Mouse (Mus musculus) limb, embryonic 11.5 days (tissue): ENCODE data around the gene Rapgef4. TPM values are rescaled to one million over a fixed set of nuclear protein-coding genes. Genes with fewer than 3 reads are reported as not detected.
A peak's percentile ranks its signal among the peaks of the same experiment; 100 is the strongest.

Source experiments
- ATAC-seq: fragments of 200-750 bp; cut with Nextera tagmentation; 2 replicates; pipeline ENCODE4 v1.8.0; 2017; ENCODE audit warnings: low read depth; ENCODE audit not compliant: insufficient number of reproducible peaks, low FRiP score, low TSS enrichment
- DNase-seq: peaks from one replicate; pipeline ENCODE4 v3.0.0-alpha.2; 2015; ENCODE audit warnings: low spot score
- H3K27ac ChIP-seq: fragments of 300-500 bp; sonication (generic); replicated peaks from 2 replicates; pipeline ENCODE4 v1.5.1; 2014; ENCODE audit warnings: low read depth, mild to moderate bottlenecking, low read length
- H3K27me3 ChIP-seq: fragments of 300-500 bp; sonication (generic); 2 replicates; pipeline ENCODE4 v1.6.1; 2014; ENCODE audit warnings: mild to moderate bottlenecking, low read length, mixed read lengths; ENCODE audit not compliant: control insufficient read depth, insufficient read depth
- H3K36me3 ChIP-seq: fragments of 300-500 bp; sonication (generic); 2 replicates; pipeline ENCODE4 v1.6.1; 2014; ENCODE audit warnings: mild to moderate bottlenecking, low read length, moderate library complexity, mixed read lengths; ENCODE audit not compliant: control insufficient read depth, insufficient read depth
- H3K4me1 ChIP-seq: fragments of 300-500 bp; sonication (generic); 2 replicates; pipeline ENCODE4 v1.6.1; 2014; ENCODE audit warnings: low read length, mixed read lengths; ENCODE audit not compliant: control insufficient read depth, insufficient read depth
- H3K4me2 ChIP-seq: fragments of 300-500 bp; sonication (generic); 2 replicates; pipeline ENCODE4 v1.6.1; 2014; ENCODE audit warnings: low read depth, mild to moderate bottlenecking, moderate library complexity; ENCODE audit not compliant: severe bottlenecking
- H3K4me3 ChIP-seq: fragments of 300-500 bp; sonication (generic); 2 replicates; pipeline ENCODE4 v1.5.1; 2014; ENCODE audit warnings: low read depth, low read length
- H3K9ac ChIP-seq: fragments of 300-500 bp; sonication (generic); 2 replicates; pipeline ENCODE4 v1.6.1; 2014; ENCODE audit warnings: mild to moderate bottlenecking, low read length
- H3K9me3 ChIP-seq: fragments of 300-500 bp; sonication (generic); 2 replicates; pipeline ENCODE4 v1.6.1; 2016; ENCODE audit warnings: low read length; ENCODE audit not compliant: control insufficient read depth
- WGBS: fragments of 180-500 bp; shearing (Covaris S2); extraction: QIAGEN DNeasy Blood & Tissue Kit; methylation state at CpG from one replicate; pipeline ENCODE4 v1.1.7; 2014; 5-methylcytosine and 5-hydroxymethylcytosine counted together
- polyA plus RNA-seq: library from polyadenylated mRNA; unstranded; fragments of >200 nt; fragmentation: Nextera tagmentation; extraction: Ambion mirVana; gene quantifications from 2 replicates; pipeline ENCODE4 v1.2.1, GENCODE M21; 2014

Rapgef4 gene
- polyA plus RNA-seq, 1 experiment from 2014 or later, result 0.88 TPM

DNA sequence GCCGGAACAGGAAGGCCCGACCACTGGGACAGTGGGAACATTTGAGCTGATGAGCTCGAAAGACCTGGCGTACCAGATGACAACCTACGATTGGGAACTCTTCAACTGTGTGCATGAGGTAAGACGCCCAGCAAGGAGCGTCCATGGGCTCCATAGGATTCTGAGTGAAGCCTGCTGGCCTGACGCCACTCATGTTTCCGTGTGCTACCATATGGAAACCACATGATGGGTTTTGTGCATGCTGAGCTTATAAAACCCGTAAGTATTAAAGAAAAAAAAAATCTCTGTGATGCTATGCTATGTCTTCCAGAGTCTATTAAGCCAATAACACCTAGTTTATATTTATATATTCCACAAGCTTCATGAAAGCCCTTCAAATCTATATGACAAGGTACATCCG is 253.0 kb downstream of the Rapgef4 start:
- ATAC-seq (no peak), DNase-seq (no peak)
- H3K4me3 ChIP-seq, result no peak overlapping the region
- no peaks in the 10 kb centered on the region for H3K9me3 ChIP-seq
- 81% methylated on average over 11 of the region's 11 CpGs for WGBS
- H3K4me1 ChIP-seq, result peaks cover 8% of the 10 kb centered on the region
- no peaks in the 10 kb centered on the region for H3K27me3 ChIP-seq
- H3K27ac ChIP-seq, result no peak overlapping the region
- H3K4me2 ChIP-seq, result no peak overlapping the region
- H3K9ac ChIP-seq, result no peak overlapping the region
- H3K36me3 ChIP-seq, result no peaks in the 10 kb centered on the region

- Histone ChIP-seq H3K4me2 (no peak overlapping the region), H3K27ac (no peak overlapping the region), H3K27me3 (no peaks in the 10 kb centered on the region), H3K4me1 (peaks cover under 1% of the 10 kb centered on the region; the same call in 1 of the 2 replicates), H3K4me3 (no peak overlapping the region), H3K36me3 (no peaks in the 10 kb centered on the region), H3K9ac (no peak overlapping the region), H3K9me3 (no peaks in the 10 kb centered on the region)
- no peak for ATAC-seq
- WGBS, result 2% methylated on average over 3 of the region's 3 CpGs
- peak; percentile 78 for DNase-seq
Measured at GRCm38 (mm10) chr2:72234943-72235342, 253.9 kb downstream of the Rapgef4 start.

GRCm38 (mm10) chr2:72235361-72235901 is 254.4 kb downstream of the Rapgef4 start:
- Histone ChIP-seq H3K4me1 (no peaks in the 10 kb centered on the region), H3K36me3 (no peaks in the 10 kb centered on the region), H3K9ac (no peak overlapping the region), H3K9me3 (no peaks in the 10 kb centered on the region), H3K4me3 (no peak overlapping the region), H3K27ac (no peak overlapping the region), H3K27me3 (no peaks in the 10 kb centered on the region), H3K4me2 (no peak overlapping the region)
- DNase-seq (no peak), ATAC-seq (no peak)
- WGBS, result 65% methylated on average over 12 of the region's 12 CpGs

DNA sequence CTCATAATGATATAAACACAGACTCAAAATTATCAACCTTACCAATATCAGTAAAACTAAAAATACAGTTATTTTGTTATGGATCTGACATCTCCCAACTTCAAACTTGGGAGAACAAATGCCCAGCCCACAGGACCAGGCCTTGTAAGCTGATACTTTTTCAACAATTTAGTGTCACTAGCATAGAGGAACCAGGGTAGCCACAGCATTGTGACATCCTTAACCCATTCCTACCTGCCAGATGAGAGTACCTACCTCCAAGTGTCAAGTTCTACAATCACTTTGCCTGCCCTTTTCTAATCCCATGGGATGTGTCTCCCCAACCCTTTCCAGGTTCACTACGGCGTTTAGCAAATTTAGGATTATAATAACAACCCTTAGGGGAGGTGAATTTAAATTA is 257.4 kb downstream of the Rapgef4 start:
- Histone ChIP-seq H3K4me1 (peaks cover 3% of the 10 kb centered on the region; the same call in 1 of the 2 replicates), H3K9me3 (no peaks in the 10 kb centered on the region), H3K36me3 (no peaks in the 10 kb centered on the region), H3K9ac (no peak overlapping the region), H3K27ac (no peak overlapping the region), H3K27me3 (no peaks in the 10 kb centered on the region), H3K4me2 (no peak overlapping the region), H3K4me3 (no peak overlapping the region)
- ATAC-seq (no peak), DNase-seq (no peak)
- 77% methylated on average over 2 of the region's 2 CpGs for WGBS

DNA sequence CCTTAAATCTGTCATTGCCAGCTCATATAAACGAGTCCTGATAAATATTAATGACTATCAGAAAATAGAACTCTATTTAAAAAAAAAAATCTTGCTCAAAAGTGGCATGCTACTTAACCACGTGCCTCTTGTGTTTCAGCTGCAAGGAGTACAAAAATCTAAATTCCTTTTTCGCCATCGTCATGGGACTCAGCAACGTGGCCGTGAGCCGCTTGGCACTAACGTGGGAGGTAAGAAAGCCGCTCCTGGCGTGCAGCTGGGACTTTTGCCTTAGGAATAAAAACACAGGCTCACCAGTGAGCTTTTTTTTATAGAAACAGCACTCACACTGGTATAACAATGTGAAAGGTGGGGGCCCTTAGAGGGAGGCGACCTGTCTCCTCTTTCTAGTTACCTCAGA is 257.9 kb downstream of the Rapgef4 start:
- DNase-seq, result no peak
- H3K27me3 ChIP-seq, result no peaks in the 10 kb centered on the region
- H3K4me3 ChIP-seq, result no peak overlapping the region
- H3K9me3 ChIP-seq, result no peaks in the 10 kb centered on the region
- peaks cover 3% of the 10 kb centered on the region; the same call in 1 of the 2 replicates for H3K4me1 ChIP-seq
- no peak overlapping the region for H3K27ac ChIP-seq
- H3K9ac ChIP-seq, result no peak overlapping the region
- H3K4me2 ChIP-seq, result no peak overlapping the region
- no peaks in the 10 kb centered on the region for H3K36me3 ChIP-seq
- no peak for ATAC-seq
- 72% methylated on average over 11 of the region's 11 CpGs for WGBS

GRCm38 (mm10) chr2:72239456-72239855 is 258.4 kb downstream of the Rapgef4 start:
- Histone ChIP-seq H3K36me3 (no peaks in the 10 kb centered on the region), H3K27ac (no peak overlapping the region)
- WGBS, result 70% methylated on average over 8 of the region's 8 CpGs

DNA sequence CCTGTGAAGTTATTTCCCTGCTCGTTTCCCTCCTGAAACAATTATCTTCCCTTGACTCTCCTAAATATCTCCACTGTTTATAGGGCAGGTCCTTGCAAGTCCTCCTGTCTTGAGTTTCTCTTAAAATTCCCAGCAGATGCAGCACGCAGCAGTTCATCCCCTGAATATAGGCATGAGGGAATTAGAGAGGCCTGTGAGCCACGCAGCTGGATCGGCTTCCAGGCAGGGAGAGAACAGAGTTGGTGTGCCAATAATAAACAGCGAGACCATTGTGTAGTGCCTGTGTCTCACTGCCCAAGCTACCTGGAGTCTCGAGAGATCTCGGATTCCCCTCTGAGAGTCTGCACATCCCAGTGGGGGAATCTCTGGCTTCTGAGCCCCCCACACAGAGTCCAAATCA is 259.0 kb downstream of the Rapgef4 start:
- Histone ChIP-seq H3K4me3 (no peak overlapping the region), H3K9ac (no peak overlapping the region), H3K9me3 (no peaks in the 10 kb centered on the region), H3K27ac (no peak overlapping the region), H3K4me2 (no peak overlapping the region), H3K4me1 (peaks cover 3% of the 10 kb centered on the region; the same call in 1 of the 2 replicates), H3K36me3 (no peaks in the 10 kb centered on the region), H3K27me3 (no peaks in the 10 kb centered on the region)
- ATAC-seq, result no peak
- DNase-seq, result no peak
- 62% methylated on average over 7 of the region's 7 CpGs for WGBS

More at GRCm38 (mm10) chr2:72239456-72239855, 258.4 kb downstream of the Rapgef4 start:
- Histone ChIP-seq H3K27me3 (no peaks in the 10 kb centered on the region), H3K9me3 (no peaks in the 10 kb centered on the region), H3K4me2 (no peak overlapping the region), H3K4me1 (peaks cover 3% of the 10 kb centered on the region; the same call in 1 of the 2 replicates), H3K9ac (no peak overlapping the region), H3K4me3 (no peak overlapping the region)
- DNase-seq, result no peak
- no peak for ATAC-seq

- no peak overlapping the region for H3K27ac ChIP-seq
- H3K36me3 ChIP-seq, result no peaks in the 10 kb centered on the region
- WGBS, result 86% methylated on average over 7 of the region's 7 CpGs
- H3K9ac ChIP-seq, result no peak overlapping the region
- peaks cover 3% of the 10 kb centered on the region; the same call in 1 of the 2 replicates for H3K4me1 ChIP-seq
- no peak overlapping the region for H3K4me2 ChIP-seq
- H3K4me3 ChIP-seq, result no peak overlapping the region
- DNase-seq, result no peak
- H3K9me3 ChIP-seq, result no peaks in the 10 kb centered on the region
- no peaks in the 10 kb centered on the region for H3K27me3 ChIP-seq
- ATAC-seq, result no peak
Measured at GRCm38 (mm10) chr2:72240691-72241090, 259.7 kb downstream of the Rapgef4 start.
